Mouse (Mus musculus) left cerebral cortex, postnatal 36 days (tissue): ENCODE results near the gene Cldn2. TPM values are rescaled to one million over a fixed set of nuclear protein-coding genes. Genes with fewer than 3 reads are reported as not detected.
A peak's percentile ranks its signal among the peaks of the same experiment; 100 is the strongest.
"Not testable (repeated sequence)": the region's sequence is repeated elsewhere in the genome, so short reads cannot be mapped to it uniquely, and the experiment has no call there.

Experiments
- DNase-seq, 2 experiments: peaks; one replicate each; pipeline ENCODE4 v3.0.0; 2021 to 2022; ENCODE audit warnings: low spot score in 2 of 2, mixed read lengths in 1 of 2
- intact Hi-C: fragments of 180-260 bp; cut with DNase I; formaldehyde crosslinking; loops from one replicate; pipeline ENCODE4 v1.15.1; 2025
- total RNA-seq, 2 experiments: library from RNA; stranded (reverse); gene quantifications; 2 replicates each; pipeline ENCODE4 v1.2.3; 2021

Gene Cldn2
- total RNA-seq, result under 1 TPM; 0.54 to 0.66 TPM

GRCm38 (mm10) chrX:139800406-139800878 is at the start of gene Cldn2:
TSS of gene Cldn2 (plus strand) at chrX:139800828.
- intact Hi-C loops, result no loop called here
- no peak for DNase-seq

- peak in 1 of 2 experiments; percentile 6 for DNase-seq
- intact Hi-C loops, result no loop called here
Measured at GRCm38 (mm10) chrX:139751855-139752254, 48.8 kb upstream of the Cldn2 start.

- intact Hi-C loops, result not testable (repeated sequence)
Measured at GRCm38 (mm10) chrX:139758634-139759033, 42.0 kb upstream of the Cldn2 start.

GRCm38 (mm10) chrX:139762546-139762945 is 38.1 kb upstream of the Cldn2 start:
- intact Hi-C loops, result loop anchor here (5.0 to 10.0 kb wide), 2 partner anchors 345 to 388 kb away; no protein-coding TSS in a partner anchor
- DNase-seq, result no peak

More at GRCm38 (mm10) chrX:139758634-139759033, 42.0 kb upstream of the Cldn2 start:
- not testable (repeated sequence) for DNase-seq

- intact Hi-C loops, result loop anchor here (10.0 kb wide), 1 partner anchor 395 kb away; no protein-coding TSS in a partner anchor
- no peak for DNase-seq
Measured at GRCm38 (mm10) chrX:139769975-139770637, 30.5 kb upstream of the Cldn2 start.

GRCm38 (mm10) chrX:139774309-139775083 is 26.1 kb upstream of the Cldn2 start:
- intact Hi-C loops, result loop anchor here (2.0 kb wide), 1 partner anchor 58 kb away; no protein-coding TSS in a partner anchor
- DNase-seq, result peak in 1 of 2 experiments; percentile 9

GRCm38 (mm10) chrX:139775084-139775612 is 25.5 kb upstream of the Cldn2 start:
- no peak for DNase-seq
- intact Hi-C loops, result loop anchor here (2.0 kb wide), 1 partner anchor 58 kb away; no protein-coding TSS in a partner anchor

- no peak for DNase-seq
- intact Hi-C loops, result no loop called here
Measured at GRCm38 (mm10) chrX:139777357-139777756, 23.3 kb upstream of the Cldn2 start.

GRCm38 (mm10) chrX:139778886-139779285 is 21.7 kb upstream of the Cldn2 start:
- DNase-seq, result no peak
- intact Hi-C loops, result no loop called here

GRCm38 (mm10) chrX:139779401-139779800 is 21.2 kb upstream of the Cldn2 start:
- intact Hi-C loops, result no loop called here
- DNase-seq, result no peak

- intact Hi-C loops, result no loop called here
- DNase-seq, result no peak
Measured at GRCm38 (mm10) chrX:139780988-139781387, 19.6 kb upstream of the Cldn2 start.

- intact Hi-C loops, result no loop called here
- DNase-seq, result no peak
Measured at GRCm38 (mm10) chrX:139781563-139781962, 19.1 kb upstream of the Cldn2 start.

GRCm38 (mm10) chrX:139782278-139783044 is 18.2 kb upstream of the Cldn2 start, which contains the start of gene Ripply1:
TSS of gene Ripply1 (minus strand) at chrX:139782353.
- no peak for DNase-seq
- intact Hi-C loops, result no loop called here

- intact Hi-C loops, result no loop called here
Measured at GRCm38 (mm10) chrX:139783045-139783422, 17.6 kb upstream of the Cldn2 start.

GRCm38 (mm10) chrX:139785764-139786163 is 14.9 kb upstream of the Cldn2 start:
- no peak for DNase-seq
- intact Hi-C loops, result no loop called here

More at GRCm38 (mm10) chrX:139783045-139783422, 17.6 kb upstream of the Cldn2 start:
- DNase-seq, result no peak

- DNase-seq, result no peak
- intact Hi-C loops, result no loop called here
Measured at GRCm38 (mm10) chrX:139794072-139794845, 6.4 kb upstream of the Cldn2 start.

- no peak for DNase-seq
Measured at GRCm38 (mm10) chrX:139796037-139796436, 4.6 kb upstream of the Cldn2 start.

GRCm38 (mm10) chrX:139797875-139798274 is 2.8 kb upstream of the Cldn2 start:
- no peak for DNase-seq
- intact Hi-C loops, result no loop called here

More at GRCm38 (mm10) chrX:139796037-139796436, 4.6 kb upstream of the Cldn2 start:
- intact Hi-C loops, result no loop called here

- no peak for DNase-seq
- intact Hi-C loops, result no loop called here
Measured at GRCm38 (mm10) chrX:139799953-139800352, 675 bp upstream of the Cldn2 start.
